Mouse (Mus musculus) olfactory bulb, adult 2 months (tissue): ENCODE results near the gene Srsf2. TPM values are rescaled to one million over a fixed set of nuclear protein-coding genes. Genes with fewer than 3 reads are reported as not detected.

Experiments used
- H3K27ac ChIP-seq: fragments of 200-500 bp; 2 replicates; pipeline ENCODE4 v1.5.1; 2012; ENCODE audit warnings: low read depth, low read length; ENCODE audit not compliant: insufficient read depth
- H3K4me1 ChIP-seq: fragments of 200-500 bp; 2 replicates; pipeline ENCODE4 v1.6.1; 2012; ENCODE audit warnings: low read length; ENCODE audit not compliant: control insufficient read depth, insufficient read depth
- H3K4me3 ChIP-seq: fragments of 200-500 bp; 2 replicates; pipeline ENCODE4 v1.5.1; 2012; ENCODE audit warnings: mild to moderate bottlenecking, low read depth, low read length, moderate library complexity; ENCODE audit not compliant: insufficient read depth
- CTCF ChIP-seq: fragments of 200-500 bp; IDR thresholded peaks from 2 replicates; pipeline ENCODE4 v1.5.1; 2012; ENCODE audit warnings: low read depth, mild to moderate bottlenecking, low read length, moderate library complexity; ENCODE audit not compliant: insufficient read depth
- POLR2A ChIP-seq: fragments of 200-500 bp; IDR thresholded peaks from 2 replicates; pipeline ENCODE4 v1.6.1; 2012; ENCODE audit warnings: mild to moderate bottlenecking, low read depth, low read length, moderate library complexity; ENCODE audit not compliant: insufficient read depth
- WGBS: fragments of 180-500 bp; shearing (Covaris S2); methylation state at CpG from one replicate; pipeline ENCODE4 v1.1.7; 2018; 5-methylcytosine and 5-hydroxymethylcytosine counted together
- polyA plus RNA-seq: library from polyadenylated mRNA; stranded (reverse); fragments of >200 nt; gene quantifications from 2 replicates; pipeline ENCODE4 v1.2.4, GENCODE M21; 2012; ENCODE audit warnings: low replicate concordance; ENCODE audit not compliant: missing spikeins, insufficient read depth, insufficient read length

Srsf2 gene
- polyA plus RNA-seq, 1 experiment: not detected

GRCm38 (mm10) chr11:116865945-116866585, 13.2 kb upstream of the Srsf2 start:
- no peak for TF ChIP-seq POLR2A
- no peak for TF ChIP-seq CTCF
- Histone ChIP-seq H3K4me1 (peaks cover 2% of the 10 kb centered on the region; the same call in 1 of the 2 replicates), H3K27ac (no peak overlapping the region), H3K4me3 (no peak overlapping the region)
- 80% methylated on average over 12 of the region's 12 CpGs for WGBS

GRCm38 (mm10) chr11:116864444-116864843, 11.6 kb upstream of the Srsf2 start:
- H3K4me3 ChIP-seq: no peak overlapping the region
- WGBS: 88% methylated on average over 10 of the region's 10 CpGs
- TF ChIP-seq CTCF (no peak), POLR2A (no peak)
- H3K27ac ChIP-seq: no peak overlapping the region
- H3K4me1 ChIP-seq: peaks cover 2% of the 10 kb centered on the region; the same call in 1 of the 2 replicates

- whole genome bisulfite sequencing: 85% methylated on average over 12 of the region's 12 CpGs
- H3K4me1 ChIP-seq: no peaks in the 10 kb centered on the region
- no peak overlapping the region for H3K4me3 ChIP-seq
- TF ChIP-seq POLR2A (no peak), CTCF (no peak)
- H3K27ac ChIP-seq: no peak overlapping the region
These were observed 4.4 kb upstream of the Srsf2 start for GRCm38 (mm10) chr11:116857183-116857850.

- TF ChIP-seq CTCF (no peak), POLR2A (no peak)
- H3K27ac ChIP-seq: no peak overlapping the region
- peak overlapping the region; percentile 94 for H3K4me3 ChIP-seq
- H3K4me1 ChIP-seq: no peaks in the 10 kb centered on the region
- 20% methylated on average over 10 of the region's 10 CpGs for WGBS
These were observed 1.4 kb upstream of the Srsf2 start for GRCm38 (mm10) chr11:116854279-116854678.

GRCm38 (mm10) chr11:116853512-116853928, 626 bp upstream of the Srsf2 start:
- under 1% methylated on average over 36 of the region's 36 CpGs for WGBS
- H3K27ac ChIP-seq: peak overlapping the region; percentile 85
- peak overlapping the region; percentile 94 for H3K4me3 ChIP-seq
- no peaks in the 10 kb centered on the region for H3K4me1 ChIP-seq
- TF ChIP-seq CTCF: no peak
- TF ChIP-seq POLR2A: peak; percentile 86

- TF ChIP-seq POLR2A: no peak
- no peak for TF ChIP-seq CTCF
- H3K4me1 ChIP-seq: no peaks in the 10 kb centered on the region
- peak within 1 kb of the TSS; percentile 94 for H3K4me3 ChIP-seq
- WGBS: under 1% methylated on average over 88 of the region's 91 CpGs
- H3K27ac ChIP-seq: peak within 1 kb of the TSS; percentile 95
These were observed 503 bp downstream of the Srsf2 start, which contains the start of gene Mfsd11 for GRCm38 (mm10) chr11:116852291-116852890. Mfsd11 (plus strand) TSS chr11:116852440.

- Histone ChIP-seq H3K4me1 (no peaks in the 10 kb centered on the region), H3K4me3 (peak overlapping the region; percentile 94), H3K27ac (peak overlapping the region; percentile 87)
- no peak for TF ChIP-seq CTCF
- TF ChIP-seq POLR2A: no peak
- under 1% methylated on average over 29 of the region's 29 CpGs for WGBS
These were observed 1.2 kb downstream of the Srsf2 start for GRCm38 (mm10) chr11:116851576-116852290.

DNA sequence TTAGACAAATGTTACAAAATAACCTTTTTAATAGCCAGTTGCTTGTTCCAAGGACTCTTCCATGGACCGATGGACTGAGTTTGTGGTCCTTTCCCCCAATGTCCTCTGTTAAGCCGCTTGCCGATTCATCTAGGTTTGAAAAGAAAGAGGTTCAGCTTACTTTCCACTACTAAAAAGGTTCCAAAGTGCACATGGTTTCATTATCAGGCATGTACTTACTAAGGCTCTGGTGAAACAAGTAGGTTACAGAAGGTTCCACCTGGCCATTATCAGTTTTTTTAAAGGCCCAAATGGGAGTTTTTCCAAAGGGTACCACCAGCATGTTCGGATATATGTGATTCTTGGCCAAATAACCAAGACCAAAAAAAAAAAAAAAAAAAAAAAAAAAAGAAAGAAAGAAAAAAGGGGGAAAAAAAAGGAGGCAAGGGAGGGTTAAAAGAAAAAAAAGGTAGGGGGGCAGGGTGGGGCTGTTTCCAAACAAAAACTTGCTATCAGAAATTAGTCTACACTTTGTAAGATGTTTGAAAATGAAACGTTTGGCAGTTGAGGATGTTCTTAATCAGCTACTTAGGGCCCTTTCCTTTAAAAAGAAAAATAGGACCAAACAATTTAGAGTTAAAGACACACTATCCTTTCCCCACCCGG, 1.9 kb downstream of the Srsf2 start:
- Histone ChIP-seq H3K27ac (peak overlapping the region; percentile 87; the same call in 1 of the 2 replicates), H3K4me1 (no peaks in the 10 kb centered on the region), H3K4me3 (no peak overlapping the region)
- TF ChIP-seq POLR2A (no peak), CTCF (no peak)
- WGBS: 5% methylated on average over 6 of the region's 6 CpGs

- H3K4me3 ChIP-seq: no peak overlapping the region
- no peak overlapping the region for H3K27ac ChIP-seq
- 31% methylated on average over 4 of the region's 4 CpGs for WGBS
- TF ChIP-seq CTCF (no peak), POLR2A (no peak)
- no peaks in the 10 kb centered on the region for H3K4me1 ChIP-seq
These were observed 2.8 kb downstream of the Srsf2 start for GRCm38 (mm10) chr11:116850085-116850484.
